In genomic region chr16:74929739-74930138, GRCm38 (mm10) we compare ENCODE assay signal across 26 mouse cellular contexts.
DNase-seq lines count a peak whose midpoint lies in the region; ATAC-seq and TF ChIP-seq lines count a peak whose summit lies in the region.
"Had no signal": no experiment of that assay in that cellular context is flagged by ENCODE, and none has a peak within 500 bp of the region (broad histone marks: within the 10 kb centered on the region; RNA-seq: fewer than 3 reads in every experiment).

No protein-coding gene starts in this region.

- no peaks in the 10 kb centered on the region for H3K36me3 ChIP-seq in lung, embryonic 14.5 days (ENCODE audit: insufficient read depth)
- no peaks in the 10 kb centered on the region for H3K36me3 ChIP-seq in lung, postnatal 0 days (ENCODE audit: insufficient read depth, low read length)
- no peaks in the 10 kb centered on the region for H3K36me3 ChIP-seq in limb, embryonic 14.5 days (ENCODE audit: control insufficient read depth, insufficient read depth, low read length)
- H3K36me3 ChIP-seq: embryonic facial prominence, embryonic 13.5 days; forebrain, embryonic 10.5 days; heart, embryonic 10.5 days; heart, embryonic 13.5 days had no signal

- no peaks in the 10 kb centered on the region for H3K9me3 ChIP-seq in lung, embryonic 14.5 days (ENCODE audit: low read depth, low read length)
- no peaks in the 10 kb centered on the region for H3K9me3 ChIP-seq in lung, postnatal 0 days (ENCODE audit: low read length)
- H3K9me3 ChIP-seq in limb, embryonic 14.5 days (ENCODE audit: control insufficient read depth, low read length), result no peaks in the 10 kb centered on the region
- H3K9me3 ChIP-seq: embryonic facial prominence, embryonic 13.5 days; forebrain, embryonic 10.5 days; heart, embryonic 10.5 days; heart, embryonic 13.5 days had no signal

- no peak overlapping the region for H3K4me3 ChIP-seq in lung, embryonic 14.5 days (ENCODE audit: low read depth, low read length)
- no peak overlapping the region for H3K4me3 ChIP-seq in lung, postnatal 0 days (ENCODE audit: low read depth, low read length)
- no peak overlapping the region for H3K4me3 ChIP-seq in limb, embryonic 14.5 days (replicated peaks; ENCODE audit: low read length)
- H3K4me3 ChIP-seq: embryonic facial prominence, embryonic 13.5 days; forebrain, embryonic 10.5 days; gastrocnemius, adult 2 months; heart, adult 2 months; heart, embryonic 10.5 days; heart, embryonic 13.5 days had no signal

- no peak for TF ChIP-seq CTCF in lung, embryonic 14.5 days (IDR thresholded peaks at IDR 0.05; ENCODE audit: low read depth)
- TF ChIP-seq CTCF in lung, postnatal 0 days (IDR thresholded peaks at IDR 0.05), result no peak

- TF ChIP-seq POLR2A in limb, embryonic 14.5 days (IDR thresholded peaks at IDR 0.05; ENCODE audit: borderline replicate concordance, extremely low read depth, insufficient read depth, insufficient read length), result no peak

- no peak for TF ChIP-seq EP300 in lung, postnatal 0 days (IDR thresholded peaks at IDR 0.05)

- 41% methylated on average over 4 of the region's 4 CpGs for WGBS in lung, embryonic 14.5 days
- 50% methylated on average over 4 of the region's 4 CpGs for WGBS in lung, postnatal 0 days
- 21% methylated on average over 4 of the region's 4 CpGs for WGBS in limb, embryonic 14.5 days

- no peak overlapping the region for H3K27ac ChIP-seq in lung, embryonic 14.5 days (ENCODE audit: low read depth)
- no peak overlapping the region for H3K27ac ChIP-seq in lung, postnatal 0 days (ENCODE audit: low read length)
- H3K27ac ChIP-seq in limb, embryonic 14.5 days (replicated peaks; ENCODE audit: low read depth, low read length), result no peak overlapping the region
- H3K27ac ChIP-seq: embryonic facial prominence, embryonic 13.5 days; forebrain, embryonic 10.5 days; gastrocnemius, adult 2 months; heart, adult 2 months; heart, embryonic 10.5 days; heart, embryonic 13.5 days; hindbrain, embryonic 14.5 days; hindbrain, postnatal 0 days had no signal

- no peak overlapping the region for H3K4me2 ChIP-seq in lung, embryonic 14.5 days
- H3K4me2 ChIP-seq in lung, postnatal 0 days (replicated peaks; ENCODE audit: low read depth, low read length), result no peak overlapping the region
- no peak overlapping the region for H3K4me2 ChIP-seq in limb, embryonic 14.5 days (replicated peaks; ENCODE audit: low read depth, low read length, severe bottlenecking)
- H3K4me2 ChIP-seq: embryonic facial prominence, embryonic 13.5 days; heart, embryonic 13.5 days; hindbrain, embryonic 14.5 days had no signal

- no peak for DNase-seq in frontal cortex, adult 2 months (ENCODE audit: extremely low spot score in 1 of 2, low spot score in 1 of 2)
- DNase-seq in lung, embryonic 14.5 days, result peak; percentile 20
- no peak for DNase-seq in lung, postnatal 0 days (ENCODE audit: low spot score)
- DNase-seq in limb, embryonic 14.5 days (ENCODE audit: low spot score), result peak; percentile 81
- DNase-seq in gastrocnemius, postnatal 4 days (ENCODE audit: low spot score in 2 of 2), result no peak
- DNase-seq: adrenal gland, adult 2 months; adrenal gland, postnatal 14 days; cerebellum, adult 11-12 months; cerebellum, adult 9-10 months; cerebellum, postnatal 14 days; gastrocnemius, adult 2 months; gastrocnemius, postnatal 14 days; heart, adult 2 months; heart, postnatal 14 days; heart, postnatal 4 days had no signal

- H3K4me1 ChIP-seq in lung, embryonic 14.5 days (ENCODE audit: insufficient read depth), result no peaks in the 10 kb centered on the region
- no peaks in the 10 kb centered on the region for H3K4me1 ChIP-seq in lung, postnatal 0 days (ENCODE audit: insufficient read depth, low read depth, low read length)
- peaks cover 9% of the 10 kb centered on the region for H3K4me1 ChIP-seq in limb, embryonic 14.5 days (ENCODE audit: control insufficient read depth, insufficient read depth, low read length)
- H3K4me1 ChIP-seq: embryonic facial prominence, embryonic 13.5 days; forebrain, embryonic 10.5 days; heart, embryonic 10.5 days; heart, embryonic 13.5 days had no signal

- no peak overlapping the region for H3K9ac ChIP-seq in lung, embryonic 14.5 days
- no peak overlapping the region for H3K9ac ChIP-seq in lung, postnatal 0 days (replicated peaks; ENCODE audit: low read depth)
- no peak overlapping the region for H3K9ac ChIP-seq in limb, embryonic 14.5 days (ENCODE audit: low read depth, low read length, severe bottlenecking)
- H3K9ac ChIP-seq: embryonic facial prominence, embryonic 13.5 days; heart, embryonic 13.5 days; hindbrain, embryonic 14.5 days had no signal

- H3K27me3 ChIP-seq in lung, embryonic 14.5 days (ENCODE audit: insufficient read depth, low read length), result no peaks in the 10 kb centered on the region
- H3K27me3 ChIP-seq in lung, postnatal 0 days (replicated peaks; ENCODE audit: insufficient read depth, low read length), result no peaks in the 10 kb centered on the region
- no peaks in the 10 kb centered on the region for H3K27me3 ChIP-seq in limb, embryonic 14.5 days (ENCODE audit: control insufficient read depth, insufficient read depth, low read length)
- H3K27me3 ChIP-seq: embryonic facial prominence, embryonic 13.5 days; heart, embryonic 13.5 days had no signal

- 0 out of 2 replicates have a peak, but pooled peaks have one; percentile 16 for ATAC-seq in frontal cortex, adult (ENCODE audit: low TSS enrichment)
- ATAC-seq in lung, embryonic 14.5 days (ENCODE audit: insufficient read depth), result no peak
- ATAC-seq in lung, postnatal 0 days, result no peak
- peak; percentile 81 for ATAC-seq in limb, embryonic 14.5 days (ENCODE audit: low FRiP score, low read depth)
- ATAC-seq: CD4-positive, CD25-positive, alpha-beta regulatory T cell, adult 4 months; forebrain, embryonic 14.5 days; hindbrain, postnatal 0 days; inflammation-experienced regulatory T-cells, adult 6 months; intestine, embryonic 16.5 days had no signal

Comparison
In these comparisons a context has a peak if more than half of its experiments do, and no peak if none do; other contexts are left out.
1. DNase-seq: peak in lung, embryonic 14.5 days (single experiment) and limb, embryonic 14.5 days (single experiment); none in frontal cortex, adult 2 months (0 of 2), lung, postnatal 0 days (single experiment) and gastrocnemius, postnatal 4 days (0 of 2).
2. ATAC-seq: peak in frontal cortex, adult (single experiment) and limb, embryonic 14.5 days (single experiment); none in lung, embryonic 14.5 days (single experiment) and lung, postnatal 0 days (single experiment).